Mouse (Mus musculus): ENCODE data around the gene Gsdme.
A peak's percentile ranks its signal among the peaks of the same experiment; 100 is the strongest.

- TF ChIP-seq MXI1 (IDR thresholded peaks at IDR 0.05; ENCODE audit: low read depth, low read length), result 0 out of 2 replicates have a peak, but pooled peaks have one; percentile 33
- no peak for TF ChIP-seq CHD2 (IDR thresholded peaks at IDR 0.05; ENCODE audit: low read length)
- no peak for TF ChIP-seq CTCF (IDR thresholded peaks at IDR 0.05 in 2 of 3, conservative IDR thresholded peaks at IDR 0.05 in 1 of 3; ENCODE audit: control insufficient read depth in 1 of 3, insufficient read depth in 1 of 3, low read depth in 2 of 3, low read length in 3 of 3, poor library complexity in 1 of 3, severe bottlenecking in 1 of 3)
- no peak for TF ChIP-seq POLR2AphosphoS5 (IDR thresholded peaks at IDR 0.05; ENCODE audit: borderline replicate concordance, low read depth, low read length)
- no peak for TF ChIP-seq NELFE (IDR thresholded peaks at IDR 0.05; ENCODE audit: low read depth, low read length)
- no peak for TF ChIP-seq POLR2A (IDR thresholded peaks at IDR 0.05; ENCODE audit: control insufficient read depth in 1 of 2, insufficient read depth in 1 of 2, low read depth in 1 of 2, low read length in 2 of 2, poor library complexity in 1 of 2)
These were observed 28.0 kb upstream of the Gsdme start for GRCm38 (mm10) chr6:50291650-50292049.

All from MEL (cell line).